ENCODE assay signal across 25 mouse cellular contexts in genomic region chr3:52308586-52309321, GRCm38 (mm10). TPM values are rescaled to one million over a fixed set of nuclear protein-coding genes. Genes with fewer than 3 reads are reported as not detected.
DNase-seq lines count a peak whose midpoint lies in the region; ATAC-seq lines count a peak whose summit lies in the region.
"Had no signal": no experiment of that assay in that cellular context is flagged by ENCODE, and none has a peak within 500 bp of the region (broad histone marks: within the 10 kb centered on the region; RNA-seq: fewer than 3 reads in every experiment).

No protein-coding gene starts in this region.

- no peaks in the 10 kb centered on the region for H3K36me3 ChIP-seq in liver, embryonic 11.5 days (ENCODE audit: control insufficient read depth, insufficient read depth, low read length)
- H3K36me3 ChIP-seq: embryonic facial prominence, embryonic 13.5 days; forebrain, embryonic 10.5 days; forebrain, embryonic 15.5 days; intestine, embryonic 15.5 days; midbrain, embryonic 13.5 days; neural tube, embryonic 15.5 days; stomach, embryonic 15.5 days had no signal

- H3K9ac ChIP-seq in liver, embryonic 11.5 days (ENCODE audit: low read depth, low read length) = no peak overlapping the region
- H3K9ac ChIP-seq: embryonic facial prominence, embryonic 13.5 days; forebrain, embryonic 15.5 days; intestine, embryonic 15.5 days; lung, embryonic 14.5 days; midbrain, embryonic 13.5 days; neural tube, embryonic 15.5 days; stomach, embryonic 15.5 days had no signal

- 33% methylated on average over 5 of the region's 5 CpGs for WGBS in liver, embryonic 11.5 days

- peak; percentile 22 for DNase-seq in gastrocnemius, postnatal 14 days
- DNase-seq in gastrocnemius, postnatal 25 days = no peak
- no peak for DNase-seq in liver, embryonic 11.5 days (ENCODE audit: low spot score)
- DNase-seq in liver = no peak
- peak; percentile 84 for DNase-seq in MEL-GATA-1-ER (ENCODE audit: extremely low read depth, low read depth)
- DNase-seq in urinary bladder, postnatal 4 days (ENCODE audit: low spot score in 2 of 2) = no peak
- DNase-seq in adrenal gland, adult 8-10 months = no peak
- DNase-seq: adrenal gland, postnatal 10 days; cerebellum, adult 9-10 months; kidney, adult 2 months; kidney, postnatal 4 days; lung, embryonic 14.5 days; lung, postnatal 14 days; retina, postnatal 1 day; right cerebral cortex, postnatal 25 days had no signal

- H3K4me3 ChIP-seq in liver, embryonic 11.5 days (ENCODE audit: low read depth, low read length) = no peak overlapping the region
- H3K4me3 ChIP-seq: embryonic facial prominence, embryonic 13.5 days; forebrain, embryonic 10.5 days; forebrain, embryonic 15.5 days; intestine, embryonic 15.5 days; midbrain, embryonic 13.5 days; neural tube, embryonic 15.5 days; stomach, embryonic 15.5 days had no signal

- H3K27ac ChIP-seq in liver, embryonic 11.5 days (ENCODE audit: low read depth, low read length) = no peak overlapping the region
- H3K27ac ChIP-seq: embryonic facial prominence, embryonic 13.5 days; forebrain, embryonic 10.5 days; forebrain, embryonic 15.5 days; hindbrain, postnatal 0 days; intestine, embryonic 15.5 days; midbrain, embryonic 13.5 days; neural tube, embryonic 15.5 days; stomach, embryonic 15.5 days had no signal

- peak; percentile 60; the same call in 1 of the 2 replicates for ATAC-seq in liver, embryonic 11.5 days (replicated peaks; ENCODE audit: low FRiP score)
- ATAC-seq in megakaryocyte-erythroid progenitor cell, adult 5-6 weeks (replicated peaks; ENCODE audit: low FRiP score, low TSS enrichment, poor library complexity, severe bottlenecking) = peak; percentile 78
- ATAC-seq: forebrain, embryonic 15.5 days; hindbrain, postnatal 0 days; intestine, embryonic 15.5 days; midbrain, embryonic 13.5 days had no signal

- intact Hi-C loops in gastrocnemius, postnatal 14 days (cut with DNase I; ENCODE audit: low total_unique reads) = no loop called here

- H3K9me3 ChIP-seq in liver, embryonic 11.5 days (ENCODE audit: control insufficient read depth, low read length) = no peaks in the 10 kb centered on the region
- H3K9me3 ChIP-seq: embryonic facial prominence, embryonic 13.5 days; forebrain, embryonic 10.5 days; forebrain, embryonic 15.5 days; intestine, embryonic 15.5 days; midbrain, embryonic 13.5 days; neural tube, embryonic 15.5 days; stomach, embryonic 15.5 days had no signal

- H3K27me3 ChIP-seq in liver, embryonic 11.5 days (replicated peaks; ENCODE audit: control insufficient read depth, insufficient read depth, low read length) = no peaks in the 10 kb centered on the region
- H3K27me3 ChIP-seq: embryonic facial prominence, embryonic 13.5 days; forebrain, embryonic 15.5 days; intestine, embryonic 15.5 days; midbrain, embryonic 13.5 days; neural tube, embryonic 15.5 days; stomach, embryonic 15.5 days had no signal

- H3K4me1 ChIP-seq in liver, embryonic 11.5 days (replicated peaks; ENCODE audit: control insufficient read depth, insufficient read depth, low read length) = no peaks in the 10 kb centered on the region
- H3K4me1 ChIP-seq: embryonic facial prominence, embryonic 13.5 days; forebrain, embryonic 10.5 days; forebrain, embryonic 15.5 days; midbrain, embryonic 13.5 days; neural tube, embryonic 15.5 days; stomach, embryonic 15.5 days had no signal

- no peak overlapping the region for H3K4me2 ChIP-seq in liver, embryonic 11.5 days
- H3K4me2 ChIP-seq: embryonic facial prominence, embryonic 13.5 days; forebrain, embryonic 15.5 days; heart, embryonic 11.5 days; intestine, embryonic 15.5 days; lung, embryonic 14.5 days; midbrain, embryonic 13.5 days; neural tube, embryonic 15.5 days; stomach, embryonic 15.5 days had no signal

RNA-seq across cellular contexts. Expression of gene Foxo1, which starts 40.6 kb away (rescaled TPM):
- 10 to 100 TPM; 10.1 to 32.8 TPM for total RNA-seq in gastrocnemius, postnatal 14 days (2021)
- total RNA-seq in gastrocnemius, postnatal 25 days (2021) = 10 to 100 TPM; 15.5 to 19.3 TPM
- polyA plus RNA-seq in liver, embryonic 11.5 days (2014; fragmentation: Nextera tagmentation; extraction: Ambion mirVana) = 3.6 TPM in 2 replicates
- 5.9 and 7.4 TPM in 2 replicates for total RNA-seq in megakaryocyte-erythroid progenitor cell, adult 5-6 weeks (2014; fragmentation: Nextera tagmentation)
- total RNA-seq in megakaryocyte-erythroid progenitor cell, adult 5-6 weeks (2017) = 1.6 and 2.3 TPM in 2 replicates
- 10 to 100 TPM; 21.2 to 23.6 (median 22.5) TPM for total RNA-seq in adrenal gland, adult 8-10 months (2022)

Comparison
In these comparisons a context has a peak if more than half of its experiments do, and no peak if none do; other contexts are left out.
1. DNase-seq: peak in gastrocnemius, postnatal 14 days (single experiment) and MEL-GATA-1-ER (single experiment); none in gastrocnemius, postnatal 25 days (single experiment), liver, embryonic 11.5 days (single experiment), liver (single experiment), urinary bladder, postnatal 4 days (0 of 2) and adrenal gland, adult 8-10 months (single experiment).